Mouse (Mus musculus): ENCODE measurements around the gene Gmcl1.

Gene Gmcl1

DNA sequence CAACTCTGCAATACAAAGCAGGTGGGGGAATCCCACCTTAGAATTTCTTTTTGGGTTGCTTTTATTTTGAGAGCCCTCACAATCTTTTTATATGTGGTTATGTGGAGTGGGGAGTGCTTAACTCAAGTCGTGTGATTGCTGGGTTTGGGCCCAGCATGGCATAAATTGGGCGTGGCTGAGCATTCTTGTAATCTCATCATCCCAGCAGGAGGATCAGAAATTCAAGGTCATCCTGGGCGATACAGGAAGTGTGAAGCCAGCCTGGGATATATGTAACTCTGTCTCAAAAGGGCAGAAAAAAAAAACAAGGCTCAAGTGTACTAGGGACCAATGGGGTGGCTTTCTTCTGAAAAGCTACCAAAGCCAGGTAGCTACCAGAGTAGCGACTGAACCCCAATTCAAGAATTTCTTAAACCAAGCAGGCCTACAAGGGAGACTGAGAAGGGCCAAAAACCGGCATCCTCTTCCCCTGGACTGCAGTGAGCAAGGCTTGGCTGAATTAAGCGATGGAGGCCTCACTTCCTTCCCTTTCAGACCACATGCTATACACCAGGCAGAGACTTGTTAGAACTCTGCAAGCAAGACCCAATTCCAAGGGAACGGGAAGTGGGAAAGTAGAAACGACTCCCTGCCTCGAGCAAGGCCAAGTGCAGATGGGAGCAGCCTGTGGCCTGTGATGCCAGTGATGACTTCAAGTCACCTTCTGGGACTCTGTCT is 72.9 kb downstream of the Gmcl1 start:
- DNase-seq (ENCODE audit: low spot score), result no peak

DNA sequence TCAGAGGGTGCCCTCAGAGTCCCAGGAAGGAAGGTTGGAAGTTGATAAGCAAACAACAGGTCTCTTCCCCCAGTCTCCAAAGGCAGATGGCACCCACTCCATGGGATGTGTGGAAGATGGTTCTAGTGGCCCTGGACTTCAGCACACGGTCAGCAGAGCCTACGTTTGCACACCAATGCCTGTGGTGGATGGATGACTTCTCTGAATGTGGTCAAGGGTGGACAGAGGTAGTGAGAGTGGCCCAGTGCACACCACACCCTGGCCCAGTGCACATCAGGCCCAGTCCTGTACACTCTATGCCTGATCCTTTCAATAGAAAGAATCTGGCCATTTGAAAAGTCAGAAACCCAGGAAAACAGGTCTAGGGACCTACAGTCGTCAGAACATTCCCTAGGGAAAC is 74.7 kb downstream of the Gmcl1 start:
- DNase-seq (ENCODE audit: low spot score), result no peak

DNA sequence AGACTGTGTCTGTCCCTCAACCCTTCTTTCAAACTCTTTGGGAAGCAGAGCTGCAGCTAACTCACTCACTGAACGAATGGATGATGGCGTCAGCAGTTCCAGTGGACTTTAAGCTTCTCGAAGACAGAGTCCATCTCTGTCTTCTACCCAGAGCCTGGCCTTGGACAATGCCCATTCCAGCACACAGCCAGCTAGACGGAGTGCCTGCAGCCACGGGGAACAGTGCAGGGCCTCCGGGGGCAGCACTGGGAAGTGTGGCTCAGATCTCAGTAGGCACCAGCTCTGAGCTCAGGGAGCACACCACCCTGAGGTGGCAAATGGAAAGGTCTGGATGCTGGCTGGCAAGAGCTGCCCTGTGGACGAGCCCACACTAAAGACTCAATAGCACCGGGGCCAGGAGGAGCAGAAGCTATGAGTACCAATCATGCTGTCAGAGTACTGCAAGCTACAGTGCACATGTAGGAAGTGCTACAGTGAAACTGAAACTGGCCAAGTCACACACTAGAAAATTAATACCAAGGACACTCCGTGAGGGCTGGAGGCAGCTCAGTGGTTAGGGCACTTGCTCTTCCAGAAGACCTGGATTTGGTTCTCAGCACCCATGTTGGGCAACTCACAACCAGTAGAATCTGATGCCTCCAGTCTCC is 78.8 kb downstream of the Gmcl1 start:
- no peak for DNase-seq (ENCODE audit: low spot score)

DNA sequence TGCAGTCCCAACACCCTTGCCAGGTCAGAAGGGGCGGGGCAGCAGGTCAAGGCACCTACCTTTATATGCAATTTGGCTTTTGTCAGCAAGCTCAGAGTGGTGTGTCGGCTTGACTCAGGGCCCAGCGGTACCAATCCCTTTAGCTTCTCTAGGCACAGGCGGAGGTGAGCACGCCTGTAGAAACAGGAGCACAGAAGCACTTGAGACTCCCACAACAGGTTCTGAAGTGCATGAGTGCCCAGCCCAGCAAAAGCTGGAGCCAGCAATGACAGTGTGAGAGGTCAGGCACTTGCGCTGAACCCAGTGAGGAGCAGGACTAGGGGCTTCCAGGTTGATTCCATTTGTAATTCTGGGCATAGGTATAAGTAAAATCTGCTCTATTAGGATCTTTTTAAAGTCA is 80.2 kb downstream of the Gmcl1 start:
- no peak for DNase-seq (ENCODE audit: low spot score)

DNA sequence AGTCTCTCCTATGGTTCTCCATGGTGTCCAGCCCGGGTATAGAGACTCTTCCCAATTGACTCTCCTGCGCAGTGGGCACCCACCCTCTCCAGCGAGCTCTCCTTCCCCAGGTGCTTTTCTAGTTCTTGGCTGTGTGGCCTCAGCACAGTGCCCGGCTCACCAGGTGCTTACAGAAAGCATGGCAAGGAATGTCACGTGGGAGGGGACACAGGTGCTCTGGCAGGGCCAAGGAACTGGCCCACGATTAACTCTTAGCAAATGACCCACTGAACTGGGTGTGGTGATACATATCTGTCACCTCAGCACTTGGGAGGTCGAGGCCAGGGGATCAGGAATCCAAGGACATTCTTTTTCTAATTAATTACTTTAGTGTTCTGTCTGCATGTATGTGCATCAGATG is 87.0 kb downstream of the Gmcl1 start:
- no peak for DNase-seq (ENCODE audit: low spot score)

DNA sequence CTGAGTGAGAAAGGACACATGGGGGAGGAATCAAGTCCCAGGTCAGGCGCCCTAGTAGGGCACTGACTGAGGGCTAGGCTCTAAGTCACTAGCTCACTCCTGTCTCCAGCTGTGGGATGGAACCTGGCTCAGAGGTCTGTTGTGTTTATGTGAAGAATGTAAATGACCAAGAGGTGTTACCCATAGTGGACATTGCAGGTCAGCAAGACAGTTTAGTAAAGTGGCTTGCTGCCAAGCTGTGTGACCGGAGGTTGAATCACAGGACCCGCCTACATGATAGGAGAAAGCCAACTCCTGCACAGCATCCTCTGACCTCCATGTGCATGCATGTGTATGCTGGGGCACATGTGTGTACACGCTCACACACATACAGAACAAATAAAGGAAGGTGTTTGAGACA is 87.6 kb downstream of the Gmcl1 start:
- no peak for DNase-seq (ENCODE audit: low spot score)

DNA sequence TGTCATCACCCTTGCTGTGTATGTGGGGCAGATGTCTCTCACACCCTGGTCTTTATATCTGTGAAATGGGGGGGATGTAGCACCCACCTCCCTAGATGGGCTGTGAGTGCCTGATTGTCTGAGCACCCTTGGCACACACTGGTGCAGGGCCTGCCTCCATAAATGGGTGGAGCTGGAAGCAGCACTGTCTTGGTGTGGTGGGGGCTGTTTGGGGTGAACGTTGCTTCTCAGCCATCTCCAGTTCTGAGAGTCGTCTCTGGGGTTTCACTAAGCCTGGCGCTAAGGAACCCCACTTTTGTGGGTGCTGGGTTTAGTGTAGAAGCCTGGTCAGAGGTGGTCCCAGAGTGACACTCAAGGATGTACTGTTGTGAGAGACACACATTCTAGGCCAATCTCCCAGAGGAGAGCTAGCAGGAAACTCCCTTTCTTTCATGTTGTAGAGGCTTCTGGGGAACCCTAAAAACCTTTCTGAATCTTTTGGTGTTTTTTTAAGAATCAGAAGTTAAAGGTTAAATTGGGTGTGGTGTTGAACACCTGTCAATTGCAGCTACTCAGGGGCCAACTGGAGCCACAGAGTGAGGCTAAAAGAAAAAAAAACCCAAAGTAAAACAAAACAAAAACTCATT is 88.3 kb downstream of the Gmcl1 start:
- no peak for DNase-seq (ENCODE audit: low spot score)

Data from ovary, postnatal 10 days (tissue).